Mouse (Mus musculus) frontal cortex, adult 2 months (tissue): ENCODE data around the gene Mkrn2os. TPM values are rescaled to one million over a fixed set of nuclear protein-coding genes. Genes with fewer than 3 reads are reported as not detected.

Experiments used
- polyA plus RNA-seq: library from polyadenylated mRNA; depleted of rRNA; stranded (reverse); fragments of >200 nt; gene quantifications from 2 replicates; pipeline ENCODE4 v1.2.3, GENCODE M21; 2012; rRNA removed

The Mkrn2os gene
- polyA plus RNA-seq, 1 experiment, result 0.18 TPM

Other genes with a start within 250 kb of the Mkrn2os start
- 9.4 and 10.8 TPM in 2 replicates for gene Pparg, start 231.6 kb downstream of the Mkrn2os start, polyA plus RNA-seq
- gene Tsen2, start 47.9 kb downstream of the Mkrn2os start, polyA plus RNA-seq, result 26.9 and 27.1 TPM in 2 replicates
- gene Mkrn2, start 9.3 kb upstream of the Mkrn2os start, polyA plus RNA-seq, result 21.5 and 29.0 TPM in 2 replicates
- gene Raf1, start 84.1 kb upstream of the Mkrn2os start, polyA plus RNA-seq, result 143 and 144 TPM in 2 replicates
- 15.3 and 24.4 TPM in 2 replicates for gene Tmem40, start 169.8 kb upstream of the Mkrn2os start, polyA plus RNA-seq
- gene Cand2, start 182.0 kb upstream of the Mkrn2os start, polyA plus RNA-seq, result 5.1 and 5.7 TPM in 2 replicates
- gene Rpl32, start 216.2 kb upstream of the Mkrn2os start, polyA plus RNA-seq, result 936 and 1,149 TPM in 2 replicates
- gene Efcab12, start 245.8 kb upstream of the Mkrn2os start, polyA plus RNA-seq, result 5.4 and 5.5 TPM in 2 replicates